Mouse (Mus musculus) midbrain, embryonic 14.5 days (tissue): Measurements from ENCODE around the gene Prss28. TPM values are rescaled to one million over a fixed set of nuclear protein-coding genes. Genes with fewer than 3 reads are reported as not detected.

ENCODE experiments used
- polyA plus RNA-seq: library from polyadenylated mRNA; unstranded; fragments of >200 nt; fragmentation: Nextera tagmentation; extraction: Ambion mirVana; gene quantifications from 2 replicates; pipeline ENCODE4 v1.2.1, GENCODE M21; 2014

Gene Prss28
- polyA plus RNA-seq, 1 experiment from 2014 or later, result not detected

Other genes starting within 250 kb of the Prss28 start
- 6.5 and 10.8 TPM in 2 replicates for gene Tmem204, start 225.1 kb upstream of the Prss28 start, polyA plus RNA-seq
- 34.1 and 34.4 TPM in 2 replicates for gene Telo2, start 192.7 kb upstream of the Prss28 start, polyA plus RNA-seq
- gene Ptx4, start 187.9 kb upstream of the Prss28 start, polyA plus RNA-seq, result not detected in 2 replicates
- 26.3 and 29.9 TPM in 2 replicates for gene Clcn7, start 175.3 kb upstream of the Prss28 start, polyA plus RNA-seq
- gene Ccdc154, start 146.2 kb upstream of the Prss28 start, polyA plus RNA-seq, result not detected in 2 replicates
- gene Gm38655, start 133.2 kb upstream of the Prss28 start, polyA plus RNA-seq, result not detected in 2 replicates
- 33.6 and 34.3 TPM in 2 replicates for gene BC003965, start 124.1 kb upstream of the Prss28 start, polyA plus RNA-seq
- 9.2 and 9.5 TPM in 2 replicates for gene Unkl, start 120.2 kb upstream of the Prss28 start, polyA plus RNA-seq
- gene Gnptg, start 68.5 kb upstream of the Prss28 start, polyA plus RNA-seq, result 79.0 and 83.9 TPM in 2 replicates
- 52.1 and 56.9 TPM in 2 replicates for gene Tsr3, start 68.5 kb upstream of the Prss28 start, polyA plus RNA-seq
- gene Baiap3, start 52.3 kb upstream of the Prss28 start, polyA plus RNA-seq, result 11.6 and 17.7 TPM in 2 replicates
- gene Ube2i, start 34.0 kb upstream of the Prss28 start, polyA plus RNA-seq, result 505 and 564 TPM in 2 replicates
- not detected in 2 replicates for gene Prss34, start 10.3 kb upstream of the Prss28 start, polyA plus RNA-seq
- gene Prss29, start 10.0 kb downstream of the Prss28 start, polyA plus RNA-seq, result not detected in 2 replicates
- not detected in 2 replicates for gene Tpsab1, start 36.9 kb downstream of the Prss28 start, polyA plus RNA-seq
- 0.20 TPM in 1 of 2 replicates, not detected in the other for gene Tpsb2, start 57.7 kb downstream of the Prss28 start, polyA plus RNA-seq
- gene Tpsg1, start 60.6 kb downstream of the Prss28 start, polyA plus RNA-seq, result 0.61 and 1.2 TPM in 2 replicates
- gene Cacna1h, start 125.1 kb downstream of the Prss28 start, polyA plus RNA-seq, result 11.3 and 15.0 TPM in 2 replicates
- 0.46 and 0.50 TPM in 2 replicates for gene Tekt4, start 146.0 kb downstream of the Prss28 start, polyA plus RNA-seq
- 0.36 and 0.61 TPM in 2 replicates for gene Sstr5, start 188.6 kb downstream of the Prss28 start, polyA plus RNA-seq